Mouse (Mus musculus) CH12.LX (cell line): Measurements from ENCODE around the gene Cyp1b1.

Source experiments
- CTCF ChIP-seq, 2 experiments: IDR thresholded peaks in 1 of 2; conservative IDR thresholded peaks in 1 of 2; 2 replicates each; pipeline ENCODE4 v1.5.1; 2011 to 2012; ENCODE audit warnings: low read depth in 2 of 2, low read length in 2 of 2, improper control_type of control experiment in 1 of 2, inconsistent platforms in 1 of 2, mild to moderate bottlenecking in 1 of 2, moderate library complexity in 1 of 2
- EP300 ChIP-seq: IDR thresholded peaks from 2 replicates; pipeline ENCODE4 v1.6.1; 2011; ENCODE audit warnings: low read length, improper control_type of control experiment
- MYC ChIP-seq: IDR thresholded peaks from 2 replicates; pipeline ENCODE4 v1.6.1; 2011; ENCODE audit warnings: low read depth, mild to moderate bottlenecking, improper control_type of control experiment, low read length
- POLR2A ChIP-seq: IDR thresholded peaks from 2 replicates; pipeline ENCODE4 v1.6.1; 2011; ENCODE audit warnings: low read depth, mild to moderate bottlenecking, improper control_type of control experiment, low read length

GRCm38 (mm10) chr17:79728585-79729503 is 14.0 kb upstream of the Cyp1b1 start:
- TF ChIP-seq CTCF (conservative IDR thresholded peaks at IDR 0.05 in 1 of 2, IDR thresholded peaks at IDR 0.05 in 1 of 2; ENCODE audit: low read depth in 2 of 2, low read length in 2 of 2) (no peak), MYC (no peak), EP300 (no peak), POLR2A (no peak)
